Mouse (Mus musculus): Measurements from ENCODE around the gene Nktr. TPM values are rescaled to one million over a fixed set of nuclear protein-coding genes. Genes with fewer than 3 reads are reported as not detected.

Nktr gene
- total RNA-seq, 2 experiments from 2014 or later: 30.0 to 30.1 TPM

Other genes with a start within 250 kb of the Nktr start
- gene Cck, start 223.5 kb upstream of the Nktr start, total RNA-seq (2021): 1 to 10 TPM; 1.2 to 1.4 TPM
- not detected for gene Lyzl4, start 77.1 kb upstream of the Nktr start, total RNA-seq (2021)
- gene Vipr1, start 76.5 kb upstream of the Nktr start, total RNA-seq (2021): 1 to 10 TPM; 2.5 to 2.6 TPM
- 1 to 10 TPM; 3.8 to 4.3 TPM for gene Sec22c, start 13.7 kb upstream of the Nktr start, total RNA-seq (2021)
- 100 to 1,000 TPM; 104 to 105 TPM for gene Ss18l2, start 8.8 kb upstream of the Nktr start, total RNA-seq (2021)
- gene Zfp651, start 40.2 kb downstream of the Nktr start, total RNA-seq (2021): 100 to 1,000 TPM in 1 of 2 experiments, 10 to 100 TPM in 1; 78.3 to 101 TPM
- 100 to 1,000 TPM; 116 to 215 TPM for gene Klhl40, start 58.4 kb downstream of the Nktr start, total RNA-seq (2021)
- gene Hhatl, start 73.3 kb downstream of the Nktr start, total RNA-seq (2021): 100 to 1,000 TPM; 193 to 201 TPM
- gene Ccdc13, start 120.3 kb downstream of the Nktr start, total RNA-seq (2021): under 1 TPM; 0.32 to 0.46 TPM
- 100 to 1,000 TPM; 110 to 115 TPM for gene Higd1a, start 139.2 kb downstream of the Nktr start, total RNA-seq (2021)
- 1 to 10 TPM; 1.9 to 2.0 TPM for gene Ackr2, start 179.2 kb downstream of the Nktr start, total RNA-seq (2021)
- not detected for gene Cyp8b1, start 197.1 kb downstream of the Nktr start, total RNA-seq (2021)
- 1 to 10 TPM; 1.3 to 1.6 TPM for gene Fam198a, start 231.8 kb downstream of the Nktr start, total RNA-seq (2021)

All from gastrocnemius, postnatal 25 days (tissue).